Mouse (Mus musculus) cerebellum, postnatal 10 days (tissue): ENCODE measurements around the gene Mcf2l.

Source experiments
- DNase-seq, 2 experiments: peaks; one replicate each; pipeline ENCODE4 v3.0.0; 2021; ENCODE audit warnings: mixed read lengths in 2 of 2

The Mcf2l gene

GRCm38 (mm10) chr8:12952699-12953098 is 79.1 kb downstream of the Mcf2l start:
- DNase-seq, result no peak

- DNase-seq, result no peak
Measured at GRCm38 (mm10) chr8:12955362-12955879, 81.8 kb downstream of the Mcf2l start.

GRCm38 (mm10) chr8:12955880-12956279 is 82.3 kb downstream of the Mcf2l start:
- no peak for DNase-seq

GRCm38 (mm10) chr8:12956941-12957340 is 83.3 kb downstream of the Mcf2l start:
- DNase-seq, result no peak

GRCm38 (mm10) chr8:12957419-12957818 is 83.8 kb downstream of the Mcf2l start:
- no peak for DNase-seq

GRCm38 (mm10) chr8:12960609-12961008 is 87.0 kb downstream of the Mcf2l start:
- no peak for DNase-seq

- DNase-seq, result no peak
Measured at GRCm38 (mm10) chr8:12961211-12961610, 87.6 kb downstream of the Mcf2l start.

- DNase-seq, result no peak
Measured at GRCm38 (mm10) chr8:12961821-12962534, 88.4 kb downstream of the Mcf2l start.

- DNase-seq, result peak; percentile 56 to 71
Measured at GRCm38 (mm10) chr8:12962541-12963380, 89.2 kb downstream of the Mcf2l start.

GRCm38 (mm10) chr8:12976290-12976689 is 102.7 kb downstream of the Mcf2l start:
- DNase-seq, result no peak

- DNase-seq, result no peak
Measured at GRCm38 (mm10) chr8:12976723-12977122, 103.1 kb downstream of the Mcf2l start.

GRCm38 (mm10) chr8:12977325-12977724 is 103.7 kb downstream of the Mcf2l start:
- no peak for DNase-seq

- DNase-seq, result no peak
Measured at GRCm38 (mm10) chr8:12978308-12978707, 104.7 kb downstream of the Mcf2l start.

GRCm38 (mm10) chr8:12978726-12979125 is 105.1 kb downstream of the Mcf2l start:
- DNase-seq, result peak; percentile 72 to 77

GRCm38 (mm10) chr8:12983681-12984467 is 110.3 kb downstream of the Mcf2l start:
- DNase-seq, result peak; percentile 79 to 80

GRCm38 (mm10) chr8:12984601-12985243 is 111.1 kb downstream of the Mcf2l start:
- DNase-seq, result no peak

GRCm38 (mm10) chr8:12985259-12985658 is 111.7 kb downstream of the Mcf2l start:
- no peak for DNase-seq

GRCm38 (mm10) chr8:12987571-12987970 is 114.0 kb downstream of the Mcf2l start:
- DNase-seq, result peak in 1 of 2 experiments; percentile 33

- peak; percentile 27 to 33 for DNase-seq
Measured at GRCm38 (mm10) chr8:12988722-12989430, 115.3 kb downstream of the Mcf2l start.

GRCm38 (mm10) chr8:12991411-12991810 is 117.8 kb downstream of the Mcf2l start:
- no peak for DNase-seq

- no peak for DNase-seq
Measured at GRCm38 (mm10) chr8:12994468-12994867, 120.9 kb downstream of the Mcf2l start.

GRCm38 (mm10) chr8:12995481-12995880 is 121.9 kb downstream of the Mcf2l start:
- peak; percentile 58 to 60 for DNase-seq
